Mouse (Mus musculus): Measurements from ENCODE around the gene Agpat4.

DNA sequence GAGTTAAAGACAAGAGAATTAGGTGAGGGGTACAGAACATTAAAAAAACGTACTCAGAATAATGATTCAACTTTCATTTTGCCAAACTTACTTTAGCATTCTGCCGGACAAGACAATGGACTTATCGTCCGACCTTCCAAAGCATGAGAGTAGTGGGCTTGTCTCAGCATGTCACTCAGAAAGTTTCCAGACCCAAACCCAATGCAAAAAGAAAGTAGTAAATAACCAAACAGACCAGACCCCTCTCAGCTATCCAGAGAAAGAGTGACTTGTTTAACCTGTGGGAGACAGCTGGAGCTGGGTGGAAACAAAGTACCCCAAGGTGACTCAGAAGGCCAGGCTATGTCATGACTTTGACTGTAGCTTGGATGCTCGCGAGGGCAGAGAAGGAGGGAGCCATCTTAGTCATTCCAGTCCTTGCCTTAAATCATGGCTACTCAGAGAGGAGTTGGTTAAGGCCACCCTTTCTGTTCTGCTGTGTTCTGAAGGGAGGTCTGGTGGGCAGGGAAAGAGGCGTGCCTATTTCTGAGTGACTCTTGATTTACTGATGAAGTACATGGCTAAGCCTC, 2.8 kb downstream of the Agpat4 start:
- TF ChIP-seq GATA1 (IDR thresholded peaks at IDR 0.05; ENCODE audit: borderline replicate concordance, low read length): no peak
- TF ChIP-seq FLI1 (IDR thresholded peaks at IDR 0.05; ENCODE audit: low read length): no peak
